Mouse (Mus musculus): ENCODE measurements around the gene Gsdmc4. TPM values are rescaled to one million over a fixed set of nuclear protein-coding genes. Genes with fewer than 3 reads are reported as not detected.
"Not testable (repeated sequence)": the region's sequence is repeated elsewhere in the genome, so short reads cannot be mapped to it uniquely, and the experiment has no call there.

The Gsdmc4 gene
- polyA plus RNA-seq, 1 experiment: 0.05 TPM

DNA sequence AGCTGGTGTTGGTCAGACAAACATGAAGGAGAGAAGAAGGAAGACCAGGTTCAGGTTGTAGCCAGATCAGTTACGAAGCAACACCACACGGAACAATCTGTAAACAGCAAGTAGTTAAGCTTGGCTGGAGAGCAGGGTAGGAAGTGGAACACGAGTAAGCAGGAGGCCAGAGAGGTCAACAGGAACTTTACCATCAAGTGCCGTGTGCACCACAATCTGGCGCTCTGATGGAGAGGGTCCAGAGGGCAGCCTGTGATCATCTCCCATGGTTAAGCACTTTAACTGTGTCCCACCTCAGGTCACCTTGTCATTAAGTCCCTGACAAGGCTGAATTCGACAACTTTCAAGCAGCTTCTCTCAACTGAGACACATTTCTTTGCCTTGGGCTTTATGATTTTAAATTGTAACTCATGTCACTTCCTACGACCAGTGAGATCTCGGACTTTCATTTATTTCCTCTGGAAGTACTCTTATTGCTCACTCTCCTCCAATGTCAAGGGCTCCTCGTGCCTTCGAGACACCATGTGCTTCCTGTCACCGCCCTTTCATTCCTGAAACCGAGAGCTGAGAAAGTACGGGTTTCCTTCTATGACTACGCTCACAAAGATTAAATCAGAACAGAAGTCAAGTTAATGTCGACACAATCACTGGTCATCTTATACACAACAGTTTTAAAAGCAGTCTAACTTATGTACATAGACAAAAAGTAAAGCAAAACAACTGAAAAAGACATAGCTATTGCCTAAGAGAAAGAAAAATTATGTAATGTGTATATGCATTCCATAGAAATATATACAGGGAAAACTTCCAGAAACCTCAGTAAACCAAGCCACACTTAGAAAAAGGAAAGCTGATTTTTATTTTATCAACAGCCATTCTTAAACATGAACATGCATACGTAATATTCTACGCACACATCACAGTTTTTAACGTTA, 18.3 kb upstream of the Gsdmc4 start:
- TF ChIP-seq CTCF (conservative IDR thresholded peaks at IDR 0.05; ENCODE audit: insufficient read depth, insufficient read length, low read depth, low read length) (no peak), POLR2A (IDR thresholded peaks at IDR 0.05; ENCODE audit: low read depth, low read length) (no peak)
- Histone ChIP-seq H3K4me3 (ENCODE audit: insufficient read depth, low read depth, low read length) (no peak overlapping the region), H3K27me3 (replicated peaks; ENCODE audit: control insufficient read depth, insufficient read depth, low read length) (no peaks in the 10 kb centered on the region), H3K36me3 (ENCODE audit: control insufficient read depth, insufficient read depth, low read length) (peaks cover 2% of the 10 kb centered on the region; the same call in 1 of the 2 replicates), H3K27ac (ENCODE audit: insufficient read depth, low read depth, low read length) (no peak overlapping the region), H3K4me1 (ENCODE audit: control insufficient read depth, insufficient read depth, low read length) (no peaks in the 10 kb centered on the region)
- DNase-seq: no peak
- 66% methylated on average over 18 of the region's 18 CpGs for WGBS

DNA sequence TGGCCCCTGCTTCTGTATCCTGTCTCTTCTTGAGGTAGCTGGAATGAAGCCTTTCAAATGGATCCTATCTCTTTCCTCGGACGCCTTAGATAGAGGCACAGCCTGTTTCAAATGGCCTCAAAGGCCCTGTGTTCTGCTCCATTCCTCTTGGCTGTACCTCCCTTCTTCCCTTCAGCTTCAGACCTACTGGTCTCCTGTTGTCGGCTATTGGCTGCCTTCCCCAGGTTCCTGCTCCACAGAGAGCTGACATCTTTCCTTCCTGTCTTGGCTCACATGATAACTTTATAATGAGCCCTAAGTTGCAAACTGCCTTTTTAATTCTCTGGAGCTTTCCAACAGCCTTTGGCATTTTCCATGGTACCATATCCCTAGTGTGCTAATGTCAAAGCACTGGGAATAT, 14.1 kb upstream of the Gsdmc4 start:
- H3K36me3 ChIP-seq (ENCODE audit: control insufficient read depth, insufficient read depth, low read length): no peaks in the 10 kb centered on the region
- no peaks in the 10 kb centered on the region for H3K27me3 ChIP-seq (replicated peaks; ENCODE audit: control insufficient read depth, insufficient read depth, low read length)
- no peak for DNase-seq
- H3K4me3 ChIP-seq (ENCODE audit: insufficient read depth, low read depth, low read length): no peak overlapping the region
- H3K27ac ChIP-seq (ENCODE audit: insufficient read depth, low read depth, low read length): no peak overlapping the region
- TF ChIP-seq POLR2A (IDR thresholded peaks at IDR 0.05; ENCODE audit: low read depth, low read length) (no peak), CTCF (conservative IDR thresholded peaks at IDR 0.05; ENCODE audit: insufficient read depth, insufficient read length, low read depth, low read length) (no peak)
- H3K4me1 ChIP-seq (ENCODE audit: control insufficient read depth, insufficient read depth, low read length): no peaks in the 10 kb centered on the region
- WGBS: 87% methylated on average over 3 of the region's 3 CpGs

DNA sequence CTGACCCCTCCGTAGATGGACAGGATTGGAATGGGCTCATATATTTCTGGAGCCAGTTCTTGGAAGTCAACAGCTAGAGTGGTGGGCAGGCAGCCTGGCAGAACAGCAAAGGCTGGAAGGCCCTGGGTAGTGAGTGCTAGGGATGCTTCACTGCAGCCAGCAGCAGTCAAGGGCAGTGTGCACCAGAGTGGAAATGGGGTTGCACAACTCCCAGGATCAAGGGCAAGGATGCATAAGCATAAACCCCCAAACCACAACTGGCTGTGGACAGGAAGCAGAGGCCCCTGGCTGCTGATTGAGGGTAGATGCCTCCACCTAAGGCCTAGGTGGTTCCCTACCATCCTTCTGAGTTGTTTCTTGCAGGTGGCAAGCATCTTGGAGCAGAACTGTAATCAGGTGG, 12.4 kb upstream of the Gsdmc4 start:
- Histone ChIP-seq H3K27ac (ENCODE audit: insufficient read depth, low read depth, low read length) (no peak overlapping the region), H3K27me3 (replicated peaks; ENCODE audit: control insufficient read depth, insufficient read depth, low read length) (no peaks in the 10 kb centered on the region), H3K4me3 (ENCODE audit: insufficient read depth, low read depth, low read length) (no peak overlapping the region), H3K4me1 (ENCODE audit: control insufficient read depth, insufficient read depth, low read length) (no peaks in the 10 kb centered on the region), H3K36me3 (ENCODE audit: control insufficient read depth, insufficient read depth, low read length) (no peaks in the 10 kb centered on the region)
- WGBS: 41% methylated on average over 1 of the region's 1 CpGs
- no peak for DNase-seq
- TF ChIP-seq POLR2A (IDR thresholded peaks at IDR 0.05; ENCODE audit: low read depth, low read length) (no peak), CTCF (conservative IDR thresholded peaks at IDR 0.05; ENCODE audit: insufficient read depth, insufficient read length, low read depth, low read length) (no peak)

DNA sequence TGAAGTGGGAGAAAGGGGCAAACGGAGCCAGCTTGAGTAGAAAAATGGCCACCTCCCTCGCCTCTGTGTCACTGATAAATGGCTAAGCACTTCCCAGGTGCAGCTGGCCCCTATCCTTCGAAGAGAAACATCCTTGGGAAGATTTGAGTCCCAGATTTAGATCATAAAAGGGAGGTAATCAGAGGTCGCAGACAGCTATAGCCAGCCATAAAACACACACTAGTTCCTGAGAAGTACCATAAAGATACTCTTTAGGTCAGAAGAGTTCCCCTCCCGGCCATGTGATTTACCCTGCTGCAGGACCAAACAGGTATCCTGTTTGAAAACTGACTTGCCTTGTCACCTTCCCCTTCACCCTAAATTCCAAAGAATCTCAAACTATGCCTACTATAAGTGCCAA, 9.5 kb upstream of the Gsdmc4 start:
- not testable (repeated sequence) for H3K36me3 ChIP-seq (ENCODE audit: control insufficient read depth, insufficient read depth, low read length); H3K27me3 ChIP-seq (replicated peaks; ENCODE audit: control insufficient read depth, insufficient read depth, low read length); H3K4me3 ChIP-seq (ENCODE audit: insufficient read depth, low read depth, low read length); H3K4me1 ChIP-seq (ENCODE audit: control insufficient read depth, insufficient read depth, low read length); H3K27ac ChIP-seq (ENCODE audit: insufficient read depth, low read depth, low read length); DNase-seq
- 10% methylated on average over 2 of the region's 5 CpGs for WGBS

DNA sequence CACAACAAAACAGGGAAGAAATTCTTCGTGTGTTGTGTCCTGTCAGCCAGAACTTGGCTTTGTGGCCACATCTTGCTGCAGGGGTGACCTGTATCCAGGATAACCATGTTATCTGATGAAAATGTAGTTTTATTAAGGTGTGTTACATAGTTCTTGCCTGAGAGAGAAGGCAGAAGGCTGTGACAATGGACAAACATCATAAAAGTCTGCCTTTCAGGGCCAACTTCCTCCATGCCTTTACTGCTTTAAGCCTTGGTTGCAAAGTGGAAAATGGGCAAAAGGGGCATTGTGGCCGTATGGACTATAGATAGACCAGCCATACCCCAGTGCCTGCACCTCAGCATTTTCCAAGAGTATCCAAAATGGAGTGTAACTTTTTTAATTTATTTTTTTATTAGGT, 7.6 kb upstream of the Gsdmc4 start:
- H3K27ac ChIP-seq (ENCODE audit: insufficient read depth, low read depth, low read length); H3K27me3 ChIP-seq (replicated peaks; ENCODE audit: control insufficient read depth, insufficient read depth, low read length); DNase-seq; H3K4me3 ChIP-seq (ENCODE audit: insufficient read depth, low read depth, low read length); H3K36me3 ChIP-seq (ENCODE audit: control insufficient read depth, insufficient read depth, low read length); H3K4me1 ChIP-seq (ENCODE audit: control insufficient read depth, insufficient read depth, low read length): not testable (repeated sequence)
- WGBS: 75% methylated on average over 2 of the region's 2 CpGs

DNA sequence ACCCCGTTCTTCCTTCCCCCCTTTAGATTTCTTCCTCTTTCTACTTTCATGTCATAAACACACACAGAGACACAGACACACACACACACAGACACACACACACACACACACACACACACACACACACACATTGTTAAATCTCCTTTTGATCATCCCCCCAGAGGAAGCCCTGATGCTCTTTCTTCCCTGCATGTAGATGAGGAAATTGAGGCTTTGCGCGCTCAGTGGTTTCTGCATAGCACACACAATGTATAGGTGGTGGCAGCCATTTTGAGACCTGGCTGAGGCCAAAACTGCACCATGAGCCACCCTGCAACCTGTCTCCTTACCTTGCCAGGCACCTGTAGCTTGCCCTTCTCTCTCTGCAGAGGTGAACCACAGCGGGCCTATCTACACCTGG, 4.5 kb upstream of the Gsdmc4 start:
- not testable (repeated sequence) for H3K4me3 ChIP-seq (ENCODE audit: insufficient read depth, low read depth, low read length); H3K4me1 ChIP-seq (ENCODE audit: control insufficient read depth, insufficient read depth, low read length); DNase-seq; H3K27ac ChIP-seq (ENCODE audit: insufficient read depth, low read depth, low read length); H3K36me3 ChIP-seq (ENCODE audit: control insufficient read depth, insufficient read depth, low read length); H3K27me3 ChIP-seq (replicated peaks; ENCODE audit: control insufficient read depth, insufficient read depth, low read length)
- 86% methylated on average over 4 of the region's 4 CpGs for WGBS

DNA sequence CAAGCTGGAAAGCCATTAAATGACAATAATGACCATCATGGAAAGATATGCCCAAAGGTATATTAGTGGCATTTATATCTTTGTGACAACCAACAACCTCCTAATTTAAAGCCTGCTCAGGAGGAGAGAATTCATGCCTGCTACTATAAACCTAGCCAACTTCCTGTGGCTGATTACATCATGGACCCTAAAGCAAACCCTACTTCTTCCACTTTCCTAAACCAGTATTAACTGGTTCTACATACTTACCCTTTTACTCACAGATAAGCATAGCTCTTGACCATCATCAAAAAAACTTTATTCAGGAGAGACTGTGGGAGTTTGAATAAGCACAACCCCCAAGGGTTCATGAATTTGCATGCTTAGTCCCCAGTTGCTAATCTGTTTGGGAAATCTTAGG, 2.2 kb downstream of the Gsdmc4 start:
- not testable (repeated sequence) for H3K4me3 ChIP-seq (ENCODE audit: insufficient read depth, low read depth, low read length); H3K27me3 ChIP-seq (replicated peaks; ENCODE audit: control insufficient read depth, insufficient read depth, low read length); DNase-seq; H3K4me1 ChIP-seq (ENCODE audit: control insufficient read depth, insufficient read depth, low read length); H3K27ac ChIP-seq (ENCODE audit: insufficient read depth, low read depth, low read length); H3K36me3 ChIP-seq (ENCODE audit: control insufficient read depth, insufficient read depth, low read length)
